Mouse (Mus musculus) retina, embryonic 14.5 days (tissue): ENCODE measurements around the gene Hoxd10.

Experiments used
- DNase-seq: peaks from one replicate; pipeline ENCODE4 v3.0.0-alpha.2; 2015; ENCODE audit warnings: low spot score

The Hoxd10 gene

DNA sequence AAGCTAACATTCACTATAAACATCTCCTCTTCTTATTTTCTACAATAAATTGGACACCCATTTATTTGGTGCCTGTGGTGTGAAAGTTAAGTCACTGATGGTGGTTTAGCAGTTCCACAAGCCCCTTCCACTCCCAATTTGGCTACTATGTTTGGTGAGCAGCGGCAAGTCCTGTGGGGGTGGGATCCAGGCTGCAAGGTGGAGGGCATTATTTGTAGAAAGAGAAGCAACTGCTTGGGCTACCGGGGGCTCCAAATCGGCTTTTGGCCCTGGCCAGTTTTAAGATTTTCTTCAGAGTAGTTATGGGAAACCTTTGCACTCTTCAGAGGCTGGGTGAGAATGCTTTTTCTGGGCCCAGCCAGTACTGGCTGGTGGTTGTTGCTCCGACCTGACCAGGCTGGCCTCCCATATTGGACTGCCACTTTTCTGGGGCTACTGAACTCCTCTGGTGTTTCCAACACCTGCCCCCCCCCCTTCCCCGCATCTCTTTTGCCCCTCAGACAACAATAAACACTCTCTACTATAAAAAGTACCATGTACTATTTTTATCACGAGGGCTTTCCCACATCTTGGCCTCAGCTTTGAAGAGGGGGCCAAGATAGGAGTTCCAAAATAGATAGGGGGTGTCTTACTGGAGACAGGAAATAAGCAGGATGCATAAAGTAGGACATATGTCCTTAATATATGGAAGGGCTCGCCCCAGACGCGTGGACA is 40.2 kb downstream of the Hoxd10 start:
- DNase-seq: no peak

DNA sequence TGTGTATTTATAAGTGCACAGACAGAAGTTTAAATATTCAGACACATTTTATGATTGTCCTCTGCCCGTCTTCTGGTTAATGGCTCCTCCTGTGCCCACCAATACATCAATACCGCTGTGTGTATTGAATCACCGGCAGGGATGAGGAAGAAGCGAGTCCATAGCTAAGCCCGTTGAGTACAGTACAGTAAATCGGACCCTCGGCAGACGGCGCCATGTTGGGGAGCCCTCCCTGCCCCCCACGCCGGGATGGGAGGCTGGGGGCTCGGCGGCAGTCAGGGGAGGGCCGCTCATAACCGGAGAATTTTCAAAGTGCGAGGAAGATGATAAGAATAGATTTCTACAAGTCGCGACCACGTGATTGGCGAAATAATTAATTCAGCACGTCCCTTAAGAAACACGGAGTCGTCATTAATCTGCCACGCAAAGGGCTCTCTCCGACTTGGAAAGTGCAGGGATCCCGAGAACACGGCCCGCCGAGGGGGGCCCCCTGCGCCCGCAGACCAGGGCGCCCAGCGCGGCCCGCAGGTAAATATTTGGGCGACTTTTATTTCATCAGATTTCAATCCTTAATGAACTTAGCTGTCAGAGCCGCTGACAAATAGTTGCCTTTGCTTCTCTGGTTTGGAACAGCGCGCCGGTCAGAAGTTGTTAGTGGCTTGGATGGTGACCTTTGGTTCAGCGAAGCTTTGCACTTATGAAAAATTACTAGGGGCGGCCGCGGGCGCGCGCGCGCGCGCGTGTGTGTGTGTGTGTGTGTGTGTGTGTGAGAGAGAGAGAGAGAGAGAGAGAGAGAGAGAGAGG is 41.0 kb downstream of the Hoxd10 start:
- no peak for DNase-seq

- no peak for DNase-seq
Measured at GRCm38 (mm10) chr2:74733317-74733661, 41.6 kb downstream of the Hoxd10 start.

- DNase-seq: no peak
Measured at GRCm38 (mm10) chr2:74733765-74734164, 42.0 kb downstream of the Hoxd10 start.

- no peak for DNase-seq
Measured at GRCm38 (mm10) chr2:74734451-74734850, 42.7 kb downstream of the Hoxd10 start.

GRCm38 (mm10) chr2:74734996-74735811 is 43.5 kb downstream of the Hoxd10 start:
- no peak for DNase-seq

DNA sequence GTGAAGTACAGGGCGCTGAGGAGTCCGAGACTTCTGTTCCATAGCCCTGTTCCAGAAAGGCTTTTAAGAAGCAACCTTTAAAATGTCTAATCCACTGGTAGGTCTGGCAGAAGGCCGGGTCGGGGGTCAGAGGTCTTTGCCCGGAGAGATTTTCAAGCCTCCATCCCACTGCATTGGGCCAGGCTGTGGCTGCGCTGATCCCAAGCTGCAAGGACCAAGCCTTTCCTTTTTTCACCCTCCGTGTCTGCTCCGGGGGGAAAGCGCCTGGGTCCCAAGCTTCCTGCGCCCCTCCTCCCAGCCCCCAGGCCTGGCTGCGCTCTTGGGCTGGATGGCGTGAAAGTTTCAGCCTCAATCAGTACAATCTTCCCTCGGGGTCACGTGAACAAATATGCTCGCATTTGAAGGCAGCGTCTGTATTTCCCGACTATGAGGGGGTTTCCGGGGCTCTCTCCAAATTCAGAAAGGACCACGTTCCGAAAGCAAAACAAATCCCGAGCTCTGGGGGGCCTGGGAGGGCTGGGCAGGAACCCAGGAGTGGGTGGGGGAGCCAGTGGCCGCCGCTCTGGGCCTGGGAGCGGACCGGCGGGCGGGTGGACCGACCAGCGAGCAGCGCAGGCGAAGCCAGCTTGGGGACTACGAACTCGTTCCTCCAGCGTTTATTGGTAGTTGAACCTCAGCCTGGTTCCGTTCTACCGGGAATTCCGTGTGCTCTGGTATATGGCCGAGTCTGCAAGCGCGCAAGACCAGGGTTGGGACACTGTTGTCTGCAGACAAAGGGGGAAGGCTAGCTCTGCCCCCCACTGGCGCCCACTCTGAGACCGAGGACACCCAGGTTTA is 44.3 kb downstream of the Hoxd10 start:
- no peak for DNase-seq

DNA sequence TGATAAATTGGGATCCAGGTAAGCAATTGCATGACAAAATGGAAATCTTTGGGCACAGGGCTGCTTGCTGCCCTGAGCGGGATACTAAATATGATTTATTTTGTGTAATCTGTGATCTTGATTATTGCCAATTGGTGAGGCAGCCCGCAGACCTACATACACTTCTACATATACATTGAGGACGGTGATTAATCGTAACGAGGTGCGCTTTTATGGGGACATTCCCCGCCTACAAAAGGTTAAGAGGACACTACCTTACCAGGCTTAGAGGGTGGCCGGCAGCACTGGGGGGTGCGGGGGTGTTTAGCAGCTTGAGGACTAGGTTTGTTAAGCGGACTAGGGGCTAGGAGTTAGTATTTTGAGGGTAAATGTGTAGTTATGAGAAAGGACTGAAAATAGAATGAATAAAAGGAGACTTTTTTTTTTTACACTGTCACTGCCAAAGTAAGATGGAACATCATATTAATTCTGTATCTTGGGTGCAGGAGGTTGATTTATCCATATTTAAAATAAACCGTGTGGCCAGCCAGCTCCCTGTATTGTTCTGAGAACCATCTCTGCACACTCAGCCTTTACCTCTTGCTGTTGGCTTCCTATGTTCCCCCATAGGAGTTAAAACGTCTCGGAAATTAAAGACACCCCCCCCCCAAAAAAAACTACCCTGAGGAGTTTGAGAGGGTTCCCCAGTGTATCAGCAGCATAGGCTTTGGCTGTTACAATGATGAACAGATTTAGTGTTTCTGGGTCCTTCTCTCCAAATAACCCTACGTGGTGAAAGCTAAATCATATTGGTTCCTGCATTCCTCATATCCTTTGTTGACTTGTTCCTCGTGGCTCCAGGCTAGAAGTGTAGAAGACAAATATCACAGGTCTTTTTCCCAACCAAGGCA is 45.2 kb downstream of the Hoxd10 start:
- DNase-seq: no peak

DNA sequence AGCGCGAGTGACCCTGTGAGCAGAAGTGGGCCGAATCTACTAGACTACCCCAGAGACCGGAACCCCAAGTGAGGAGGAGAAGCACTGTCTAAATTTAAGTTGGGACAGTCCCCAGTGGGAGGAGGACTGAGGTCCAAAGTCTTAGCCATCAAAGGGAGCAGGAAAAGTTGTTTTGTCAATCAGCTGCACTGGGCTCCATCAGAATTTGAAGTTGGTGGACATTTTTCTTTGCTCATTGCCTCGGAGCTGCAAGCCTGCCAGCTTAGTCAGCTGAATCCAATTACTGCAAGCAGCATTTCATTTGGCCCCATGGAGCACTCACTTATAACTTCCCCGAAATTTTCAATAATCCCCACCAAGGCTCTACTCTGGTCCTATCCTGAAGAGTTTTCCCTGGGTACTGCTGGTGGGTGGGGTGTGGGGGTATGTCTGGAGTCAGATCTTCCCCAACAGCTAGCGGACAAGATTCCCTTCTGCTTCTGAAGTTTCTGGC is 45.9 kb downstream of the Hoxd10 start:
- DNase-seq: no peak

DNA sequence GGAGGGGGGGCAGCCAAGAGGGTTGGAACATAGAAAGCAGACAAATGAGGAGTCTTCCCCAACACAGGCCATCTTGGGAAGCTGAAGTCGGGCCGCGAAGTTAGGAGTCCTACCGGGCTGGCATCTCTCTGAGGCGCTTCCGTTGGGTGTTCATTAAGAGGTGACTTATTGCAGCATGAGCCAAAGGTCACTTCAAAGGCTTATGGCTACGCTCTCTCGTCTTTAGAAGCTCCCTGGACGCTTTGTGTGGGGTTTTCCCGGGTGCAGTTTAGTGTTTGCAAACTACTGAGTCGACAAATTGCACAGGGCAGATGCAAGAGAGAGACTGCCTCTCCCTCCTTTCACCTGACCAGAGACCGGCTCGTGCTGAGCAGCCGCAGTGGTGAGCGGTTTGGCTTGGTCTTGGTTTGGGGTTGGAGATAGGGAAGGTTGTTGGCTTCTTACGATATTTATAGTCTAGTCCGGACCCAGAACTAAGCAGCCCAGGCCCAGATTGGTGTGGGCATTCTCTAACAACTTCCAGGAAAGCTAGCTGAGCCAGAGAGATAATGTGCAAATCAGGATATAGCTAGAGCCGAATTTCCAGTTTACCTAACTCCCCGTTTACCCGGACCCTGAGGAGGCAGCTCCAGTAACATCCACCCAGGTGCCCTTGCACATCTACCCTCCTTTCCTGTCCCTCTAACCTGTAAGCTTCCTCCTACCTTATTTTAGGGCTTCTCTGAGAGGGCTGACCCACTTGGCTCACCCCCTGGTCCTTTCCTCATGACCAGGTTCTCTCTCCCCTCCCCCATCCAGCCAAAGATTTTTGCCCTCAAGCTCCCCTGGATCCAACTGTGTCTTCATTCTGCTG is 47.1 kb downstream of the Hoxd10 start:
- DNase-seq: no peak

GRCm38 (mm10) chr2:74739476-74739800 is 47.7 kb downstream of the Hoxd10 start:
- DNase-seq: no peak

DNA sequence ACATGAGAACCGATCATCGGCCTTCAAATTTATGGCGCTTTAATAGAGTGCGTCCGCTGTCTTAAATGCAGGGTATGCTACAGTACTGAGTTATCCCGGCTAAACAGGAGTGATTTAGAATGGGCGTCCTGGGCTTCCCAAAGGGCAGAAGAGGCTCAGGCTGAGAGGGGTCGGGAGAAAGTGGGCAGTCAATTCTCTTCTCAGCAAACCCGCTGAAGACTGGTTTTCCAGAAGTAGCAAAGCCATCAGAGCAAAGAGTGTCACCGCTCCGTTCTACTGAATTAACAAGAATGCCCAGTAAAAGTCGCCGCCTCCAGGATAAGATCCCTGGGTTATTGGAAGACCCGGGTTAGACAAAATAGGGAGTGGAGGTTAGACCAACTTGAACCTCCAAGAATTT is 48.1 kb downstream of the Hoxd10 start:
- DNase-seq: no peak

DNA sequence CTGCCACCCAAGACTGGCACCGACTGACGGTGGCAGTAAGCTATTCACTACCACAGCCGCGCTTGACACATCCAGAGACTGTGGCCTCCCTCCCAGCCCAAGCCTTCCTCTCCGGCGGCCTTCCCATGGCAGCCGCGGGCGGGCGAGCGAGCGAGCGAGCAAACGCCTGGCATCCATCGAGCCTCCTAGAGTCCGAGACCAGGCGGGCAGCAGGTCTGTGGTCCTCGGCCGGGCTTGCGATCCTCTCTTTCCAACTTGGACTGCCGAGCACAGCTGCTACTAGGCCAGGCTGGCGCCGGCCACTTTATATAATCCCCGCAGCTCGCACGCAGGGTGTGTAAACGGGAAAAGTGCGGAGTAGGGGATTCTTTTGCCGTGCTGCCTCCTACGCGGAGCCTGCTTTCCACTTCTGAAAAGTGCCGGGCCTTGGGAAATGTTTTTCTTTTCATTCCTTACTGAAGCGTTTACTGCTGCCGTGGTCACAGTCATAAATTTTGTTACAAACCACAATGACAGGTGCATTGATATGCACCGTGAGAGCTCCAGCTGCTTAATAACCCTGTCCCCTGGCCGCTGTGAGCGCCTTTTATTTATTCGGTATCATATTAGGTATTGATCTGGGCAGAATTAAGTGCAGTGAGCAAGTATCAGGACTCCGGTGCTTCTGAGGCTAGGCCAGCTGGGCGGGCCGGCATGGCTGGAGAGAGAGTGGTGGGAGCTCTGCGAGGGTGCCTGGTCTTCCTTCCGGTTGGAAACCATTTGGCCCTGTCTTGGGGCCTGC is 48.8 kb downstream of the Hoxd10 start:
- DNase-seq: no peak

DNA sequence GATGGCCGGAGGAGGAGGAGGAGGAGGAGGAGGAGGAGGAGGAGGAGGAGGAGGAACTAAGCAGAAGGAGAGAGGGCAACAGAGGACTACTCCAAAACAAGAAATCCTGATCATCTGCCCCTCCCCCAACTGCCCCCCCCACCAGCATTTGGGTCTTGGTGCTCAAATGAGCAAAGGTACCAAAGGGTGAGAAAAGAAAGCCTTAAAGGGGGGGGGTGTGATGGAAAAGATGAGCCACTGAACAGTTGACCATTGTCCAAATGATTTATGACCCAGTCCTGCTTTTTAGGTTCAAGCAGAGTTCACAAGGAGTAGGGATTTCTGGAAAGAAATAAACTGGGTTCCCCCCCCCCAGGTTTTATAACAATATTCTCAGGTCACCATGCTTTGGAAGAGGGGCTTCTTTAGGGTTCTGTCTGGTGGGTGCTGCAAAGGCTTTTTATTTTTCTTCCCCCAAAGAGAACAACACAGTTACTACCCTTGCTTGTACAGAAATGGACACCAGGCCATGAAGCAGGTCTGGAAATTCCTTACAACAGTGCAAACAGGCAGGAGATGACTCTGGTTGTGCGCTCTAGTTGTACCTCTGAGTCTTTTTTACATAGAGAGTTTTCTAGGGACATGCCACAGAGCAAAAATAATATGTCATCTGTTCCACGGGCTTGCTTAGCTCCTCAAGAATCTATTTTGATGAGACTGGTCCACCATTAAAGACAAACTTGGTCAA is 49.7 kb downstream of the Hoxd10 start:
- DNase-seq: no peak

DNA sequence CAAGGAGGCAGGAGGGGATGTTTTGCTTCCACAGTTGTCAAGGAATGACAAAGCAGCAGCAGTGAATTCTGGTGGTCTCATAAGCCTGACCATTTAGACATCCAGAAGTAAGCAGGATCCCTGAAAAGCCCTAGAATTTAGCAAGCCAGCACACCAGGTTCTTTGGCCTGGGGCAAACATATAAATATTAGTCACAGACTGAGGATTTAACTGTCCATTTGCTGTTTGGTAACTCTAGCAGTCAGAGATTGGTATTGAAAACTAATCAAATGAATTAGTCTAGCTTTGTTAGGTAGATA is 50.2 kb downstream of the Hoxd10 start:
- no peak for DNase-seq
